Mouse (Mus musculus) hindbrain, embryonic 15.5 days (tissue): ENCODE results near the gene Sec23b. TPM values are rescaled to one million over a fixed set of nuclear protein-coding genes. Genes with fewer than 3 reads are reported as not detected.
"Not testable (repeated sequence)": the region's sequence is repeated elsewhere in the genome, so short reads cannot be mapped to it uniquely, and the experiment has no call there.

ENCODE experiments used
- ATAC-seq: fragments of 200-750 bp; cut with Nextera tagmentation; 2 replicates; pipeline ENCODE4 v1.8.0; 2017; ENCODE audit warnings: low read depth, moderate number of reproducible peaks, moderate TSS enrichment; ENCODE audit not compliant: low FRiP score
- H3K27ac ChIP-seq: fragments of 300-500 bp; sonication (generic); replicated peaks from 2 replicates; pipeline ENCODE4 v1.5.1; 2015; ENCODE audit warnings: mild to moderate bottlenecking, inconsistent platforms
- H3K27me3 ChIP-seq: fragments of 300-500 bp; sonication (generic); 2 replicates; pipeline ENCODE4 v1.6.1; 2015; ENCODE audit warnings: control low read depth, inconsistent platforms
- H3K36me3 ChIP-seq: fragments of 300-500 bp; sonication (generic); 2 replicates; pipeline ENCODE4 v1.6.1; 2015; ENCODE audit warnings: control low read depth, inconsistent platforms
- H3K4me1 ChIP-seq: fragments of 300-500 bp; sonication (generic); replicated peaks from 2 replicates; pipeline ENCODE4 v1.6.1; 2015; ENCODE audit warnings: control low read depth, inconsistent platforms
- H3K4me2 ChIP-seq: fragments of 300-500 bp; sonication (generic); 2 replicates; pipeline ENCODE4 v1.6.1; 2015; ENCODE audit warnings: moderate library complexity, mild to moderate bottlenecking, inconsistent platforms
- H3K4me3 ChIP-seq: fragments of 300-500 bp; sonication (generic); 2 replicates; pipeline ENCODE4 v1.5.1; 2015; ENCODE audit warnings: mild to moderate bottlenecking, inconsistent platforms
- H3K9ac ChIP-seq: fragments of 300-500 bp; sonication (generic); 2 replicates; pipeline ENCODE4 v1.6.1; 2015; ENCODE audit warnings: inconsistent platforms
- H3K9me3 ChIP-seq: fragments of 300-500 bp; sonication (generic); 2 replicates; pipeline ENCODE4 v1.6.1; 2016; ENCODE audit warnings: control low read depth, inconsistent platforms
- WGBS: fragments of 180-500 bp; shearing (Covaris S2); methylation state at CpG from one replicate; pipeline ENCODE4 v1.1.7; 2015; 5-methylcytosine and 5-hydroxymethylcytosine counted together
- polyA plus RNA-seq: library from polyadenylated mRNA; unstranded; fragments of >200 nt; fragmentation: Nextera tagmentation; extraction: Ambion mirVana; gene quantifications from 2 replicates; pipeline ENCODE4 v1.2.1, GENCODE M21; 2015

Sec23b gene
- polyA plus RNA-seq, 1 experiment from 2014 or later = 63.3 TPM

DNA sequence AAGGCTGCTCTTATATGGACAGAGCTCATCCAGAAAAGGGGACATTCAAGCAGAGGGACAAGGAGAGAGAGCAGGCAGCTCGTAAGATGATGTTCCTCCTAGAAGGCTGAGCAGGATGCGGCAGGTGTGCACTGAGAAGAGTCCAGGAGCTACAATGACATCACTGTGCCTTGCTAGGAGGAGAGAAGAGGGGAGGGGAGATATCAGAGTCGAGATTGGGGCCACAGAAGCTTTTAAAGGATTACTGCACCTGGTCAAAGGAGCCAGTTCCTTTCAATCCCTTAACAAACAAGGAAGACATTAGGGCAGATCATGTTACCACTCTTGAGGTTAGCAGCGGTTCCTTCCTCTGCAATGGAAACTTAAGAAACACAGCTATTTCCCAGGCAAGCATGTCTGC lies 8.5 kb upstream of the Sec23b start:
- Histone ChIP-seq H3K27me3 (no peaks in the 10 kb centered on the region), H3K4me2 (no peak overlapping the region), H3K4me1 (peaks cover 7% of the 10 kb centered on the region), H3K4me3 (no peak overlapping the region), H3K9ac (no peak overlapping the region), H3K9me3 (no peaks in the 10 kb centered on the region), H3K27ac (no peak overlapping the region), H3K36me3 (peaks cover 34% of the 10 kb centered on the region)
- WGBS = 82% methylated on average over 4 of the region's 4 CpGs
- no peak for ATAC-seq

DNA sequence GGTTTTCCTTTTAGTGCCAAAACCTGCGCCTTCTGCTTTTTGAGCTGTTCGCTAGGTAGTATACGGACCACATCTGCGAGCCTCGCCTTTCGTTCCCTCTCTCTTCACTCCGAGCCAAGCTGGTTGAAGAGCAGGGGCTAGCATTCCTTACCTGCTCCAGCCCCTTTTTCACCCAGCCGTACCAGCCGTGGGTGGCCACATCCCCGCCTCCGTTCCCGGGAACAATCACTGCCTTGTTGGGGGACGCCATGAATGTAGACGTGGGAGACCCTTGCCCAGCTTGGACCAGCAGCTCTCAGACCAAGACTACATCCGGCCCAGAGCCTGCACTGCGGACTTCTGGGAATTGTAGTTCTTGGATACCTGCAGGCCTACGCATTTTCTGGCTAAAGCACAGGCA lies 5.5 kb upstream of the Sec23b start, which contains the start of gene Rbbp9:
Rbbp9 (minus strand) TSS at position 341 of the 400 bp plus-strand sequence.
- peak within 1 kb of the TSS; percentile 55 for H3K4me2 ChIP-seq
- WGBS = 0% methylated on average over 17 of the region's 17 CpGs
- H3K36me3 ChIP-seq = peaks cover 12% of the 10 kb centered on the region
- H3K4me1 ChIP-seq = peaks cover 13% of the 10 kb centered on the region
- peak within 1 kb of the TSS; percentile 94 for H3K9ac ChIP-seq
- H3K27ac ChIP-seq = peak within 1 kb of the TSS; percentile 89
- ATAC-seq = peak; percentile 98
- H3K9me3 ChIP-seq = no peaks in the 10 kb centered on the region
- H3K27me3 ChIP-seq = no peaks in the 10 kb centered on the region
- H3K4me3 ChIP-seq = peak within 1 kb of the TSS; percentile 87

DNA sequence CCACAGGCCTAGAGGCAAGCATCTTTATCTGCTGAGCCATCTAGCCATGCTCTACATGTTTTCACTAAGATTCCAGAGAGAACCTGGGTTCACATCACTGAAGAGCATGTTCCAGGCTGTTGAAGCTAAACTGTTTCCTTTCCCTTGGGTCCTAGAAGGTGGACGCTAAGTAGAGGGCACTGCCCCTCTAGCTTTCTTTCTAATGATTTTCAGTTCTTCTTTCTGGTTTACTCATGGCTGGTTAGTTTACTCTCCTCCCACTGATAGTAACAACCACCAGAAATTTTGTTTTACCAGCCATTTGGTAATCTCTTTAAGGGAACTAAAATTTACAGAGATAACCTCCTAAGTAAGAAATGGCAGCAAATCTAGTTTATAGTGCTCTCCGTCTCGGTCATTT lies 2.1 kb upstream of the Sec23b start:
- no peak overlapping the region for H3K9ac ChIP-seq
- H3K36me3 ChIP-seq = no peaks in the 10 kb centered on the region
- peaks cover 21% of the 10 kb centered on the region for H3K4me1 ChIP-seq
- no peak overlapping the region for H3K27ac ChIP-seq
- WGBS = 93% methylated on average over 3 of the region's 3 CpGs
- no peak for ATAC-seq
- H3K27me3 ChIP-seq = no peaks in the 10 kb centered on the region
- H3K4me2 ChIP-seq = no peak overlapping the region
- no peak overlapping the region for H3K4me3 ChIP-seq
- H3K9me3 ChIP-seq = no peaks in the 10 kb centered on the region

DNA sequence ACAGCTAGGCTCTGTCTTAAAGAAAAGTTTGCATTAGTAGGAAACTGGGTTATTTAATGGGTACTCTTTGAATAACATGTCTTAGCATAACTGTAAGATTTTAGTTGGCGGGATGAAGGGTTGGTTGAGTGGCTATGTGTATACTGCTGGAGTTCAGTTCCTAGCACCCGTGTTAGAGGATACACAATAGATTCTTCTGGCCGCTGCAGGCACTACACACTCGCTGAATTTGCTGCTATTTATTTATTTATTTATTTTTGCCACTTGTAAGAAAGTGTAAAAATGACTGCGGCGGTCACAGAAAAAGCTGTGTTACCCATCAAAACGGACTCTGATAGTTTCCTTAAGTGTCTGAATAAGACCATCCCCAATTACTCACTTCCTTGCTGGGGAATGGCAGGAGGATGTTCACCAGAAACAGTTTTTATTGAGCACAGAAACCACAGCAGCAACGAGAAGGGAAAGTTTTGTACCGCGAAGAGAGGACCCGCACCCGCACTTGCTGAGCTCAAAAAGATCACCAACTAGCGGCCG lies 676 bp upstream of the Sec23b start:
- Histone ChIP-seq H3K9ac (peak overlapping the region; percentile 54), H3K9me3 (no peaks in the 10 kb centered on the region), H3K27ac (peak overlapping the region; percentile 86), H3K4me2 (peak overlapping the region; percentile 79), H3K36me3 (peaks cover 9% of the 10 kb centered on the region; the same call in 1 of the 2 replicates), H3K4me1 (peaks cover 14% of the 10 kb centered on the region), H3K27me3 (no peaks in the 10 kb centered on the region), H3K4me3 (peak overlapping the region; percentile 71)
- 3% methylated on average over 14 of the region's 14 CpGs for WGBS
- ATAC-seq = no peak

DNA sequence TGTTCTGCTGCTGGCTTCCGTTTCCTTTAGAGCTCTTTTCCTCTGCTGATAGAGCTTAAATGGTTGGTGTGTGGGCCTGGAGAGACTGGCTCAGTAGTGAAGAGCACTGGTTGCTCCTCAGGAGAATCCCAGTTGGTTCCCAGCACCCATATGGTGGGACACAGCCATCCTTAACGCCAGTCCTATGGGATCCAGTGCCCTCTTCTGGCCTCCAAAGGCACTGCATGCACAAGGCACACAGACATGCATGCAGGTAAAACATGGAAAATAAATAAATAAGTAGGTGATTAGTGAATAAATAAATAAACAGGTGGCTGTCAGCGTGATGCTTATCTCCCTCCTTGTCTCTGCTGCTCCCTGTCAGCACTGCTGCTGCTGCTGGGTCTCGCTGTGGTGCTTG lies 32.7 kb downstream of the Sec23b start:
- no peak overlapping the region for H3K9ac ChIP-seq
- H3K4me3 ChIP-seq = no peak overlapping the region
- peaks cover 48% of the 10 kb centered on the region for H3K36me3 ChIP-seq
- H3K4me2 ChIP-seq = no peak overlapping the region
- no peak overlapping the region for H3K27ac ChIP-seq
- no peaks in the 10 kb centered on the region for H3K27me3 ChIP-seq
- ATAC-seq = no peak
- no peaks in the 10 kb centered on the region for H3K4me1 ChIP-seq
- no peaks in the 10 kb centered on the region for H3K9me3 ChIP-seq
- WGBS = 84% methylated on average over 4 of the region's 4 CpGs

DNA sequence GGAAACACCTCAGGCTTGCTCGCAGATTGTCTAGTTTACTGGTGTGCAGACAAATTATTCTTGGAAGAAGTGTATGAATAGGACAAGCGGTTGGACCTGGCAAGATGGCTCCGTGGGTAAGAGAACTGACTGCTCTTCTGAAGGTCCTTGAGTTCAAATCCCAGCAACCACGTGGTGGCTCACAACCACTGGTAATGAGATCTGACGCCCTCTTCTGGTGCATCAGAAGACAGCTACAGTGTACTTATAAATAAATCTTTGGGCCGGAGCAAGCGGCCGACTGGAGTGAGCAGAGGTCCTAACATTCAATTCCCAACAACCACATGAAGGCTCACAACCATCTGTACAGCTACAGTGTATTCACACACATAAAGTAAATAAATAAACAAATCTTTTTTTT lies 37.0 kb downstream of the Sec23b start:
- H3K9ac ChIP-seq, H3K27me3 ChIP-seq, H3K4me1 ChIP-seq, ATAC-seq, H3K4me3 ChIP-seq, H3K9me3 ChIP-seq, H3K4me2 ChIP-seq, H3K27ac ChIP-seq: not testable (repeated sequence)
- WGBS = 67% methylated on average over 8 of the region's 8 CpGs
- peaks cover 12% of the 10 kb centered on the region for H3K36me3 ChIP-seq

DNA sequence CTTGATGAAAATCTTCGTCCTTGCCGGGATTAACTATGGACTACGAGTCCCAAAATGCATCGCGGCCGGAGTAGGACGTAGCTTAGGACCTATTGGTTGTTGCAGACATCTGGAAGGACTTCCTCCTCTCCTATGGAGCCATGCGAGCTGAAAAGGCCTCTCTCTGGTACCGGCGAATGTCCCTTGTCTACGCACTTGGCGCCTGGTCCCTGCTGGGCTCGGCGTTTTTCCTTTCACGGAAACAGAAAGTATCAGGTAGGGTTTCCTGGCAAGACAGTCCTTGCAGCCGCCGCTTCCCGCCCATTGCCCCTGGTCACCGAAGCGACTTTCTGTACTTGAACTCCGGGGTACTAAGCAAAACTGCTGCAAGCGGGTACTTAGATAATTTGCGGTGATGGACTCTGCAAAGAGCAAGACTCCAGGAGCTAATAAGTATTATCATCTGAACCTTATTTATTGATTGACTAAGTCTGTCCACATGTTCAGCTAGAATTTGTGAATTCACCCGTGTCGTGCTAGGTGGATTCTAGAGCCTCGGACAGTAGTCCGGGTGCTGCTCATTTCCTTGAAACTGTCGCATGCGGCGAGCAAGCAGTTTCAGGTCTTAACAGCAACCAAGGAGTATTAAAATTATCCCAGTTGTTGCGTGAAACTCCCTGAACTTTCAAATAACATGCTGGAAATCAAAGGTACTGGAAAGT lies 38.1 kb downstream of the Sec23b start, which contains the start of gene Smim26:
Smim26 (plus strand) TSS at position 104 of the 701 bp plus-strand sequence.
- peaks cover 7% of the 10 kb centered on the region for H3K4me1 ChIP-seq
- WGBS = 2% methylated on average over 31 of the region's 31 CpGs
- no peaks in the 10 kb centered on the region for H3K27me3 ChIP-seq
- peak within 1 kb of the TSS; percentile 43 for H3K9ac ChIP-seq
- H3K4me3 ChIP-seq = peak within 1 kb of the TSS; percentile 49
- peak within 1 kb of the TSS; percentile 63 for H3K4me2 ChIP-seq
- H3K9me3 ChIP-seq = no peaks in the 10 kb centered on the region
- H3K27ac ChIP-seq = peak within 1 kb of the TSS; percentile 30; the same call in 1 of the 2 replicates
- peaks cover 2% of the 10 kb centered on the region; the same call in 1 of the 2 replicates for H3K36me3 ChIP-seq
- peak; percentile 97 for ATAC-seq

DNA sequence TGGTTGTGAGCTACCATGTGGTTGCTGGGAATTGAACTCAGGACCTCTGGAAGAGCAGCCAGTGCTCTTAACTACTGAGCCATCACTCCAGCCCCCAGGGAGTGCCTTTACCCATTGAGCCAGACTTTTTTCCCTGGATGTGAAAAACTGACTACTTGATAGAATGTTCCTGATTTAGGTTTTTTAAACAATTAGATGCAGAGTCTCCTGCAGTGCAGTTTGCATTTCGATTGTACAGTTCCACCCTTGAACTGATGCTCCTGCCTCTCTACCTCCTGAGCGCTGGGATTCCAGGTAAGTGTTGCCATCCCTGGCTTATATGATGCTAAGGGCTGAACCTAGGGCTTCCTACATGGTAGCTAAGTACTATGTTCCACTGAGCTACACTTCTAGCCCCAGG lies 42.0 kb downstream of the Sec23b start:
- peaks cover 15% of the 10 kb centered on the region for H3K4me1 ChIP-seq
- WGBS = 83% methylated on average over 2 of the region's 2 CpGs
- ATAC-seq = no peak
- no peak overlapping the region for H3K9ac ChIP-seq
- no peak overlapping the region for H3K4me2 ChIP-seq
- H3K36me3 ChIP-seq = no peaks in the 10 kb centered on the region
- H3K27ac ChIP-seq = no peak overlapping the region
- no peak overlapping the region for H3K4me3 ChIP-seq
- H3K27me3 ChIP-seq = no peaks in the 10 kb centered on the region
- no peaks in the 10 kb centered on the region for H3K9me3 ChIP-seq

DNA sequence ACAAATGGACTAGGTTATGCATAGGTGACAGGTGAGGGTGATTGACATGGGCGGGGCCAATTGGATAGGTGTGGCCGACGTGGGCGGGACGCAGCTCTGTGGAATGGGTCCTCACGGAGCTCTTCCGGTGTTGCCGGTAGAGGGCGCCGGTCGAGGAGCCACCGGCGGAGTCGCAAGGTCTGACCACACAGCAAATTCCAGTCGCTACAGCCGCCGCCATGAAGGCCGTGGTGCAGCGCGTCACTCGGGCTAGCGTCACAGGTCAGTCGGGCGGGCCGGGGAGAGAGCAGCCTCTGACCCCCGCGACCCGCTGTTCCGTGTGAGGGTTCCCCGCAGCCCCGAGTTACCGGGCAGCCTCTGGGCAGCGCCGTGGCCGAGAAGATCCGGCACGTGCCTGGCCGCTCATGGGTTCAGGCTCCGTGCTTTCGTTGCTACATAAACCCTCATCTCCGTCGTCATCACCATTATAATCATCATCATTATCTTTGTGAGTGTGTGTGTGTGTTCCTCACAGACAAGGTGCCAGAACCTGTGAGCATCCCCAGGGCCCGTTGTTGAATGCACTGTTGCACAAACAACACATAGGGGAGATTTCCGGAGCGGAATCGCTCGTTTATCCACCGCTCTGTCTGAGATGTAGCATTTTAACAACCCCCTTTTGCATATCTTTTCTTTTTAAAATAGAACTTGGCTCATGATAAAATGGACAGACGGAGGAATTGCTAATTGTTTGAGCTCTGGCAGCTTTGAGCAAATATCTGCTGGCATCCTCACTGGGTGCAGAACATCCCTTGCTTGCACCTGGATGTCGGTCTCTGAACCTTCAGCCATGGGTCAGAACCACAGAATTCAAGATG lies 44.0 kb downstream of the Sec23b start, which contains the start of gene Dtd1:
Dtd1 (plus strand) TSS at position 67 of the 857 bp plus-strand sequence.
- ATAC-seq = peak; percentile 93

DNA sequence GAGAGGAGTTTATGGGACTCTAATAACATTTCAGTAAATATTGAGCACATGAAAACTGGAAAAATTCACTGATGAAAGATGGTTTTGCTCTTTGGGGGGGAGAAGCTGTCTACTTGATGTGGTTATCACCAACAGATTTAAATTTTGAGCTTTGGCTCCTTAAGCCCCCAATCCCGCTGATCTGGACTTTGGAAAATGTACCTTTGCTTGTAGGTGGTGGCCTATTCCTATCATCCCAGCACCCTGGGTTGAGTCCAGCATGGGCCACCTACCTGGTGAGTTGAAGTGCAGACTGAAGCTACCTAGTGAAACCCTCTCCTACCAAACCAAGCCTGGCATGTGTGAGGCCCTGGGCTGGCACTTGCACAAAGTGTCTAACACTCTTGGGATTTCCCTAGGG lies 45.5 kb downstream of the Sec23b start:
- no peaks in the 10 kb centered on the region for H3K9me3 ChIP-seq
- ATAC-seq = no peak
- no peaks in the 10 kb centered on the region for H3K27me3 ChIP-seq
- peaks cover 8% of the 10 kb centered on the region for H3K4me1 ChIP-seq
- no peak overlapping the region for H3K9ac ChIP-seq
- H3K4me3 ChIP-seq = no peak overlapping the region
- H3K4me2 ChIP-seq = no peak overlapping the region
- no peak overlapping the region for H3K27ac ChIP-seq
- WGBS = 91% methylated on average over 1 of the region's 1 CpGs
- H3K36me3 ChIP-seq = peaks cover 20% of the 10 kb centered on the region

More for the DNA sequence above, 44.0 kb downstream of the Sec23b start, which contains the start of gene Dtd1:
- H3K4me2 ChIP-seq = peak within 1 kb of the TSS; percentile 73
- H3K4me1 ChIP-seq = peaks cover 8% of the 10 kb centered on the region
- peak within 1 kb of the TSS; percentile 90 for H3K9ac ChIP-seq
- H3K9me3 ChIP-seq = no peaks in the 10 kb centered on the region
- peaks cover 7% of the 10 kb centered on the region; the same call in 1 of the 2 replicates for H3K36me3 ChIP-seq
- peak within 1 kb of the TSS; percentile 81 for H3K4me3 ChIP-seq
- 2% methylated on average over 50 of the region's 50 CpGs for WGBS
- no peaks in the 10 kb centered on the region for H3K27me3 ChIP-seq
- peak within 1 kb of the TSS; percentile 89 for H3K27ac ChIP-seq

DNA sequence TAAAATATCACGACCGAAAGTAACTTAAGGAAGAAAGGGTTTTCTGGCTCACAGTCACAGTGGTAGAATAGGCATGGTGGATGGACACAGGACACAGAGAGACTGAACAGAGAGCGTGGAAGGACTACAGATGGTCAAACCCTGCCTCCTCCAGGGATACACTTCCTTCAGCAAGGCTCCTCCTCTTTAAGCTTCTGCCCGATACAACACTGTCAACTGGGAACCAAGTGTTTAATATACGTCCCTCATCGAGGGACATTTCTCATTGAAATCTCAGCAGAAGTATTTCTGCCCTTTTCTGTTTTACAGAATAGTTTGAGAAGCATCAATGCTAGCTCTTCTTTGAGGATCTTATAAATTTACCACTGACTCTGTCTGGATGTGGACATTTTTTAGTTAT lies 57.9 kb downstream of the Sec23b start:
- no peak overlapping the region for H3K27ac ChIP-seq
- peaks cover 4% of the 10 kb centered on the region; the same call in 1 of the 2 replicates for H3K36me3 ChIP-seq
- no peak for ATAC-seq
- H3K27me3 ChIP-seq = no peaks in the 10 kb centered on the region
- H3K4me3 ChIP-seq = no peak overlapping the region
- H3K9ac ChIP-seq = no peak overlapping the region
- no peak overlapping the region for H3K4me2 ChIP-seq
- no peaks in the 10 kb centered on the region; the same call in 1 of the 2 replicates for H3K9me3 ChIP-seq
- no peaks in the 10 kb centered on the region for H3K4me1 ChIP-seq
- 96% methylated on average over 6 of the region's 6 CpGs for WGBS
